Mouse (Mus musculus) heart, embryonic 16.5 days (tissue): Measurements from ENCODE around the gene Adarb1. TPM values are rescaled to one million over a fixed set of nuclear protein-coding genes. Genes with fewer than 3 reads are reported as not detected.

Experiments
- ATAC-seq: fragments of 200-750 bp; cut with Nextera tagmentation; replicated peaks from 2 replicates; pipeline ENCODE4 v1.8.0; 2017; ENCODE audit warnings: moderate number of reproducible peaks; ENCODE audit not compliant: insufficient read depth, low FRiP score; ENCODE audit errors: extremely low read depth
- H3K27ac ChIP-seq: fragments of 300-500 bp; sonication (generic); 2 replicates; pipeline ENCODE4 v1.5.1; 2014; ENCODE audit warnings: mild to moderate bottlenecking, low read length, control low read depth, moderate library complexity
- H3K27me3 ChIP-seq: fragments of 300-500 bp; sonication (generic); 2 replicates; pipeline ENCODE4 v1.6.1; 2014; ENCODE audit warnings: low read length, mixed read lengths; ENCODE audit not compliant: control insufficient read depth, insufficient read depth
- H3K36me3 ChIP-seq: fragments of 300-500 bp; sonication (generic); 2 replicates; pipeline ENCODE4 v1.6.1; 2014; ENCODE audit not compliant: control insufficient read depth, insufficient read depth
- H3K4me1 ChIP-seq: fragments of 300-500 bp; sonication (generic); 2 replicates; pipeline ENCODE4 v1.6.1; 2014; ENCODE audit warnings: low read length, mixed read lengths; ENCODE audit not compliant: control insufficient read depth, insufficient read depth
- H3K4me2 ChIP-seq: fragments of 300-500 bp; sonication (generic); 2 replicates; pipeline ENCODE4 v1.6.1; 2014; ENCODE audit warnings: low read depth, mild to moderate bottlenecking, control low read depth, low read length
- H3K4me3 ChIP-seq: fragments of 300-500 bp; sonication (generic); 2 replicates; pipeline ENCODE4 v1.5.1; 2014; ENCODE audit warnings: mild to moderate bottlenecking, control low read depth, low read length
- H3K9ac ChIP-seq: fragments of 300-500 bp; sonication (generic); 2 replicates; pipeline ENCODE4 v1.6.1; 2014; ENCODE audit warnings: low read length, control low read depth
- H3K9me3 ChIP-seq: fragments of 300-500 bp; sonication (generic); replicated peaks from 2 replicates; pipeline ENCODE4 v1.6.1; 2016; ENCODE audit warnings: low read length; ENCODE audit not compliant: control insufficient read depth
- WGBS: fragments of 180-500 bp; shearing (Covaris S2); extraction: QIAGEN DNeasy Blood & Tissue Kit; methylation state at CpG from one replicate; pipeline ENCODE4 v1.1.7; 2014; 5-methylcytosine and 5-hydroxymethylcytosine counted together
- polyA plus RNA-seq: library from polyadenylated mRNA; unstranded; fragments of >200 nt; fragmentation: Nextera tagmentation; extraction: Ambion mirVana; gene quantifications from 2 replicates; pipeline ENCODE4 v1.2.1, GENCODE M21; 2015

The Adarb1 gene
- polyA plus RNA-seq, 1 experiment from 2014 or later, result 11.7 TPM

- Histone ChIP-seq H3K9me3 (no peaks in the 10 kb centered on the region), H3K36me3 (no peaks in the 10 kb centered on the region)
- ATAC-seq, result no peak
Measured at GRCm38 (mm10) chr10:77329446-77330094, 88.5 kb downstream of the Adarb1 start.

DNA sequence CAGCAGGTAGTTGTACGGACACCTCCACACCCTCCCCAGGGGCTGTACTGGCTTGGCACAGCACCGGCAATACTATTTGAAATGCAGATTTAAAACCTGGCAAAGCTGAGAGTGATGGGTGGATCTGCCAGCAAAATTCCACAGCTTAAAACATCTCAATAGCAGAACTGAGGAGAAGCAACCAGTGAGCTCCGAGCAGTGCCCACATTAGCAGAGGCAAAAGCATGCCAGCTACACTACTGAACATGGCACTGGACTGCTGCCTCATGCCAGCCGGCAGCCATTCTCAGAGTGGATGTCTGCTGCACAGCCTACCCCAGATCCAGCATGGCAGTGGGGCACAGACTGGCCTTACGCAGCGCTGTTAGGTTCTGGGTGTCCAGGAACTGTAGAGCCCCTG lies 93.4 kb downstream of the Adarb1 start:
- H3K27me3 ChIP-seq, result no peaks in the 10 kb centered on the region
- no peak for ATAC-seq
- H3K4me1 ChIP-seq, result no peaks in the 10 kb centered on the region
- no peak overlapping the region for H3K4me2 ChIP-seq
- no peak overlapping the region for H3K27ac ChIP-seq
- no peak overlapping the region for H3K9ac ChIP-seq
- no peak overlapping the region for H3K4me3 ChIP-seq
- WGBS, result 82% methylated on average over 6 of the region's 6 CpGs
- no peaks in the 10 kb centered on the region for H3K9me3 ChIP-seq
- no peaks in the 10 kb centered on the region for H3K36me3 ChIP-seq

More at GRCm38 (mm10) chr10:77329446-77330094, 88.5 kb downstream of the Adarb1 start:
- Histone ChIP-seq H3K4me2 (no peak overlapping the region), H3K9ac (no peak overlapping the region), H3K4me1 (0 out of 2 replicates have a peak, but pooled peaks cover 3% of the 10 kb centered on the region), H3K27me3 (no peaks in the 10 kb centered on the region), H3K4me3 (no peak overlapping the region), H3K27ac (no peak overlapping the region)
- WGBS, result 76% methylated on average over 11 of the region's 11 CpGs

GRCm38 (mm10) chr10:77321611-77322010 lies 96.5 kb downstream of the Adarb1 start:
- 89% methylated on average over 8 of the region's 8 CpGs for WGBS
- Histone ChIP-seq H3K27me3 (no peaks in the 10 kb centered on the region), H3K4me1 (no peaks in the 10 kb centered on the region), H3K36me3 (no peaks in the 10 kb centered on the region), H3K9ac (no peak overlapping the region), H3K9me3 (no peaks in the 10 kb centered on the region), H3K4me3 (no peak overlapping the region), H3K4me2 (no peak overlapping the region), H3K27ac (no peak overlapping the region)
- ATAC-seq, result no peak

GRCm38 (mm10) chr10:77321001-77321400 lies 97.1 kb downstream of the Adarb1 start:
- Histone ChIP-seq H3K36me3 (no peaks in the 10 kb centered on the region), H3K27ac (no peak overlapping the region), H3K9ac (no peak overlapping the region), H3K9me3 (no peaks in the 10 kb centered on the region), H3K4me2 (no peak overlapping the region), H3K4me1 (no peaks in the 10 kb centered on the region), H3K4me3 (no peak overlapping the region), H3K27me3 (no peaks in the 10 kb centered on the region)
- no peak for ATAC-seq
- 61% methylated on average over 1 of the region's 1 CpGs for WGBS

DNA sequence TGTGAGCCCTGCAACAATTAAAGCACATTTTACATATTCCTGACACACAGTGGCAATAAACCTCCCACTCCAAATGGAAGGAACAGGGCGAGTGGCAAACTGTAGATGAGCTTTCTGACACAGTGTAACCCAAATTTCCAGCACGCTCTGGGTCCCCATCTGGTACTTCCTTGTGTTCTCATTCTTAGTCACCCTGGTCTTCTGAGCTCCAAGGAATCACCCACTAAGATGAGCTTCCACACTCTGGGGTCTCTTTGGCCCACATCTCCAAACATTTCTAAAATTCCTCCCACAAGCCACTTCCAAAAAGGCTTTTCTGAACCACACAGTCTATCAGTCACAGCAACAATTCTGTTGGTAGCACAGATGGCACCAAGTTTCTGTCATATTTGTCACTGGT lies 102.4 kb downstream of the Adarb1 start:
- Histone ChIP-seq H3K9me3 (no peaks in the 10 kb centered on the region), H3K27ac (no peak overlapping the region), H3K4me2 (no peak overlapping the region), H3K36me3 (peaks cover 10% of the 10 kb centered on the region; the same call in 1 of the 2 replicates), H3K27me3 (no peaks in the 10 kb centered on the region), H3K9ac (no peak overlapping the region), H3K4me3 (no peak overlapping the region), H3K4me1 (no peaks in the 10 kb centered on the region)
- no peak for ATAC-seq
- 93% methylated on average over 2 of the region's 2 CpGs for WGBS

GRCm38 (mm10) chr10:77314711-77315266 lies 103.3 kb downstream of the Adarb1 start:
- Histone ChIP-seq H3K9me3 (no peaks in the 10 kb centered on the region), H3K4me1 (no peaks in the 10 kb centered on the region), H3K9ac (no peak overlapping the region), H3K4me2 (no peak overlapping the region), H3K4me3 (no peak overlapping the region), H3K27me3 (no peaks in the 10 kb centered on the region), H3K27ac (no peak overlapping the region), H3K36me3 (peaks cover 13% of the 10 kb centered on the region; the same call in 1 of the 2 replicates)
- 77% methylated on average over 9 of the region's 9 CpGs for WGBS
- ATAC-seq, result no peak

- Histone ChIP-seq H3K4me3 (no peak overlapping the region), H3K9ac (no peak overlapping the region), H3K4me1 (no peaks in the 10 kb centered on the region), H3K36me3 (peaks cover 15% of the 10 kb centered on the region; the same call in 1 of the 2 replicates), H3K9me3 (no peaks in the 10 kb centered on the region), H3K27ac (no peak overlapping the region), H3K27me3 (no peaks in the 10 kb centered on the region), H3K4me2 (no peak overlapping the region)
- ATAC-seq, result no peak
- WGBS, result 81% methylated on average over 10 of the region's 10 CpGs
Measured at GRCm38 (mm10) chr10:77308978-77309377, 109.1 kb downstream of the Adarb1 start.

DNA sequence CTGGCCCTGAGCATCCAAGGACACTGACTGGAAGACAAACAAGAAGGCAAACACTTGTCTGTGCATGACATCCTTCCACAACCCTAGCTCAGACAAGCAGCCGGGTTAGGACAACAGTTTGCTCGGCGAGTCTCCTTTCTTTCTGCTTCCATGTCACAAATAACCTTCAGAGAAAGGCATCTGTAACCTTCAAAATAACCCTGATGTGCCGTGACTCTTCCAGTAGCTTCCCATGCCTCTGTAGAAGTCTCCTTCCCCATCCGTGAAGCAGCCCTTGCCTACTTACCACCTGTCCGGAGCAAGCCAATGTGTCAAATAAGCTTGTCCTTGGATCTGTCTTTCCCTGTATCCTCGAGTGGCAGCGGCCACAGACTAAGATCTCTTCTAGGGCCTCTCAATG lies 112.3 kb downstream of the Adarb1 start:
- H3K9ac ChIP-seq, result no peak overlapping the region
- no peak overlapping the region for H3K27ac ChIP-seq
- H3K4me2 ChIP-seq, result no peak overlapping the region
- no peaks in the 10 kb centered on the region for H3K9me3 ChIP-seq
- H3K27me3 ChIP-seq, result no peaks in the 10 kb centered on the region
- H3K4me1 ChIP-seq, result no peaks in the 10 kb centered on the region
- H3K4me3 ChIP-seq, result no peak overlapping the region
- peaks cover 9% of the 10 kb centered on the region for H3K36me3 ChIP-seq
- ATAC-seq, result no peak
- WGBS, result 81% methylated on average over 8 of the region's 8 CpGs

GRCm38 (mm10) chr10:77304840-77305533 lies 113.1 kb downstream of the Adarb1 start:
- Histone ChIP-seq H3K9me3 (no peaks in the 10 kb centered on the region), H3K4me2 (no peak overlapping the region), H3K4me1 (no peaks in the 10 kb centered on the region), H3K9ac (no peak overlapping the region), H3K36me3 (peaks cover 5% of the 10 kb centered on the region), H3K4me3 (no peak overlapping the region), H3K27me3 (no peaks in the 10 kb centered on the region), H3K27ac (no peak overlapping the region)
- 57% methylated on average over 4 of the region's 4 CpGs for WGBS
- no peak for ATAC-seq
